Mouse (Mus musculus) MEL (cell line): Measurements from ENCODE around the gene Rora.

Source experiments
- CTCF ChIP-seq, 3 experiments: IDR thresholded peaks in 2 of 3; conservative IDR thresholded peaks in 1 of 3; 2 replicates each; pipeline ENCODE4 v1.5.1; 2011 to 2012; ENCODE audit warnings: low read length in 3 of 3, low read depth in 2 of 3, mild to moderate bottlenecking in 2 of 3, improper control_type of control experiment in 1 of 3, inconsistent platforms in 1 of 3, mixed read lengths in 1 of 3, moderate library complexity in 1 of 3; ENCODE audit not compliant: control insufficient read depth in 1 of 3, insufficient read depth in 1 of 3, poor library complexity in 1 of 3, severe bottlenecking in 1 of 3
- KAT2A ChIP-seq: conservative IDR thresholded peaks from 2 replicates; pipeline ENCODE4 v1.6.1; 2012; ENCODE audit warnings: low read depth, low read length, improper control_type of control experiment, inconsistent platforms
- MAFK ChIP-seq: IDR thresholded peaks from 2 replicates; pipeline ENCODE4 v1.6.1; 2011; ENCODE audit warnings: low read depth, mild to moderate bottlenecking, low read length, improper control_type of control experiment, borderline replicate concordance
- NELFE ChIP-seq: IDR thresholded peaks from 2 replicates; pipeline ENCODE4 v1.6.1; 2011; ENCODE audit warnings: low read depth, low read length, improper control_type of control experiment
- POLR2A ChIP-seq, 2 experiments: IDR thresholded peaks; 2 replicates each; pipeline ENCODE4 v1.6.1; 2011 to 2012; ENCODE audit warnings: low read length in 2 of 2, mild to moderate bottlenecking in 2 of 2, control low read depth in 1 of 2, improper control_type of control experiment in 1 of 2, low read depth in 1 of 2, moderate library complexity in 1 of 2; ENCODE audit not compliant: control insufficient read depth in 1 of 2, insufficient read depth in 1 of 2, poor library complexity in 1 of 2
- USF1 ChIP-seq: IDR thresholded peaks from 2 replicates; pipeline ENCODE4 v1.6.1; 2014; ENCODE audit warnings: low read depth, mild to moderate bottlenecking, inconsistent platforms, low read length, improper control_type of control experiment, moderate library complexity

- TF ChIP-seq MAFK = no peak
- no peak for TF ChIP-seq KAT2A
- TF ChIP-seq CTCF (IDR thresholded peaks at IDR 0.05 in 2 of 3, conservative IDR thresholded peaks at IDR 0.05 in 1 of 3; ENCODE audit: control insufficient read depth in 1 of 3, insufficient read depth in 1 of 3, low read depth in 2 of 3, low read length in 3 of 3, poor library complexity in 1 of 3, severe bottlenecking in 1 of 3) = no peak
- no peak for TF ChIP-seq NELFE
- no peak for TF ChIP-seq POLR2A (IDR thresholded peaks at IDR 0.05; ENCODE audit: control insufficient read depth in 1 of 2, insufficient read depth in 1 of 2, low read depth in 1 of 2, low read length in 2 of 2, poor library complexity in 1 of 2)
- no peak for TF ChIP-seq USF1
These were observed 668.4 kb downstream of the Rora start for GRCm38 (mm10) chr9:69321956-69322355.
